Mouse (Mus musculus) CH12.LX (cell line): ENCODE data around the gene Wfdc3. TPM values are rescaled to one million over a fixed set of nuclear protein-coding genes. Genes with fewer than 3 reads are reported as not detected.

Experiments used
- DNase-seq: peaks from one replicate; pipeline ENCODE4 v3.0.0-alpha.2; 2013; ENCODE audit errors: extremely low read depth
- H3K27ac ChIP-seq: 2 replicates; pipeline ENCODE4 v1.5.1; 2012; ENCODE audit warnings: low read depth, mild to moderate bottlenecking, control low read depth, moderate library complexity; ENCODE audit not compliant: insufficient read depth
- H3K27me3 ChIP-seq: replicated peaks from 2 replicates; pipeline ENCODE3; 2012; ENCODE audit warnings: inconsistent platforms
- H3K36me3 ChIP-seq, 2 experiments: replicated peaks in 1 of 2; 2 replicates each; pipeline versions ENCODE3 to v1.6.1; 2012; ENCODE audit warnings: inconsistent platforms in 1 of 2, low read length in 1 of 2, mild to moderate bottlenecking in 1 of 2, mixed read lengths in 1 of 2, moderate library complexity in 1 of 2; ENCODE audit not compliant: control insufficient read depth in 1 of 2, insufficient read depth in 1 of 2
- H3K4me1 ChIP-seq, 2 experiments: 2 replicates each; pipeline ENCODE4 v1.6.1; 2012; ENCODE audit warnings: inconsistent platforms in 1 of 2, moderate library complexity in 1 of 2; ENCODE audit not compliant: insufficient read depth in 2 of 2, control insufficient read depth in 1 of 2
- H3K4me2 ChIP-seq: 2 replicates; pipeline ENCODE4 v1.6.1; 2012; ENCODE audit warnings: low read depth, mild to moderate bottlenecking, control low read depth; ENCODE audit not compliant: poor library complexity, insufficient read depth, severe bottlenecking
- H3K4me3 ChIP-seq, 3 experiments: fragments of 150-350 bp in 1 of 3; sonication (generic) in 1 of 3; replicated peaks in 1 of 3; 2 replicates each; pipeline versions ENCODE3 to v1.5.1; 2011 to 2012; ENCODE audit warnings: low read depth in 2 of 3, low read length in 2 of 3, mild to moderate bottlenecking in 2 of 3, moderate library complexity in 2 of 3, control low read depth in 1 of 3, improper control_type of control experiment in 1 of 3, inconsistent platforms in 1 of 3, mixed read lengths in 1 of 3; ENCODE audit not compliant: poor library complexity in 1 of 3
- H3K79me2 ChIP-seq: replicated peaks from 2 replicates; pipeline ENCODE4 v1.6.1; 2012; ENCODE audit warnings: mild to moderate bottlenecking, moderate library complexity; ENCODE audit not compliant: control insufficient read depth, poor library complexity, insufficient read depth, severe bottlenecking; ENCODE audit errors: extremely low read depth
- H3K9ac ChIP-seq: 2 replicates; pipeline ENCODE4 v1.6.1; 2012; ENCODE audit warnings: low read depth, mild to moderate bottlenecking, control low read depth, moderate library complexity; ENCODE audit not compliant: insufficient read depth
- H3K9me3 ChIP-seq: replicated peaks from 2 replicates; pipeline ENCODE3; 2012; ENCODE audit warnings: low read length, inconsistent platforms, mixed read lengths
- CHD1 ChIP-seq: IDR thresholded peaks from 2 replicates; pipeline ENCODE4 v1.6.1; 2012; ENCODE audit warnings: low read depth, low read length, improper control_type of control experiment, inconsistent platforms
- CHD2 ChIP-seq: IDR thresholded peaks from 2 replicates; pipeline ENCODE4 v1.6.1; 2011; ENCODE audit warnings: low read length, improper control_type of control experiment
- IRF4 ChIP-seq: IDR thresholded peaks from 2 replicates; pipeline ENCODE4 v1.6.1; 2014; ENCODE audit warnings: low read depth, mild to moderate bottlenecking, inconsistent platforms, low read length, improper control_type of control experiment
- JUN ChIP-seq: IDR thresholded peaks from 2 replicates; pipeline ENCODE4 v1.6.1; 2011; ENCODE audit warnings: low read depth, mild to moderate bottlenecking, low read length, improper control_type of control experiment, moderate library complexity; ENCODE audit not compliant: insufficient read depth
- JUND ChIP-seq: conservative IDR thresholded peaks from 2 replicates; pipeline ENCODE4 v1.6.1; 2011; ENCODE audit warnings: low read depth, low read length, improper control_type of control experiment
- MXI1 ChIP-seq: IDR thresholded peaks from 2 replicates; pipeline ENCODE4 v1.6.1; 2011; ENCODE audit warnings: mild to moderate bottlenecking, low read depth, low read length, improper control_type of control experiment
- POLR2AphosphoS2 ChIP-seq: IDR thresholded peaks from 2 replicates; pipeline ENCODE4 v1.6.1; 2011; ENCODE audit warnings: low read depth, low read length, improper control_type of control experiment
- UBTF ChIP-seq: IDR thresholded peaks from 2 replicates; pipeline ENCODE4 v1.6.1; 2012; ENCODE audit warnings: low read depth, mild to moderate bottlenecking, inconsistent platforms, low read length, improper control_type of control experiment, moderate library complexity
- USF1 ChIP-seq: IDR thresholded peaks from 2 replicates; pipeline ENCODE4 v1.6.1; 2014; ENCODE audit warnings: low read depth, mild to moderate bottlenecking, inconsistent platforms, low read length, improper control_type of control experiment
- ZMIZ1 ChIP-seq: IDR thresholded peaks from 2 replicates; pipeline ENCODE4 v1.6.1; 2012; ENCODE audit warnings: low read depth, mild to moderate bottlenecking, inconsistent platforms, low read length, improper control_type of control experiment
- dilution Hi-C: fragments of 300-500 bp; cut with MboI; formaldehyde crosslinking; loops from 2 replicates; pipeline ENCODE4 v1.14.3; 2020; ENCODE audit warnings: low sequenced_read_pairs; ENCODE audit not compliant: extremely low pct_unique_long_range_greater_than_20kb, extremely low pct_ligation_motif_present
- in situ Hi-C: fragments of 300-500 bp; cut with MboI; formaldehyde crosslinking; loops from 3 replicates; pipeline ENCODE4 v1.14.3; 2019; ENCODE audit warnings: low sequenced_read_pairs, low pct_ligation_motif_present, low pct_unique_long_range_greater_than_20kb, mixed read lengths
- polyA plus RNA-seq: library from polyadenylated mRNA; unstranded; fragments of >175 nt; gene quantifications from 2 replicates; pipeline ENCODE4 v1.2.1, GENCODE M21; 2012; ENCODE audit warnings: low read depth; ENCODE audit not compliant: insufficient read length
- total RNA-seq, 2 experiments: library from RNA; depleted of rRNA; stranded (reverse); fragments of 300-350 nt in 1 of 2; fragments of >200 nt in 1 of 2; gene quantifications; 2 replicates each; pipeline ENCODE4 v1.2.3; 2012 to 2014

Wfdc3 gene
- total and polyA plus RNA-seq, 3 experiments = 0.21 TPM; not detected in 2

- no peak overlapping the region for H3K4me2 ChIP-seq
- dilution Hi-C loops (no loop called here), in situ Hi-C loops (no loop called here)
- H3K4me3 ChIP-seq = no peak overlapping the region
- H3K36me3 ChIP-seq = peaks cover 74 to 97% of the 10 kb centered on the region in 2 experiments
- H3K9me3 ChIP-seq = no peaks in the 10 kb centered on the region
- H3K27me3 ChIP-seq = no peaks in the 10 kb centered on the region
- no peak overlapping the region for H3K27ac ChIP-seq
- no peak for TF ChIP-seq UBTF
- H3K79me2 ChIP-seq = 0 out of 2 replicates have a peak, but pooled peaks cover 3% of the 10 kb centered on the region
- no peak overlapping the region for H3K9ac ChIP-seq
- no peak for DNase-seq
- no peaks in the 10 kb centered on the region for H3K4me1 ChIP-seq
These were observed 9.1 kb upstream of the Wfdc3 start for GRCm38 (mm10) chr2:164754800-164755199.

GRCm38 (mm10) chr2:164754105-164754504 lies 8.4 kb upstream of the Wfdc3 start:
- Histone ChIP-seq H3K4me1 (no peaks in the 10 kb centered on the region), H3K27ac (no peak overlapping the region), H3K27me3 (no peaks in the 10 kb centered on the region), H3K36me3 (peaks cover 68 to 96% of the 10 kb centered on the region in 2 experiments), H3K9me3 (no peaks in the 10 kb centered on the region), H3K79me2 (0 out of 2 replicates have a peak, but pooled peaks cover 3% of the 10 kb centered on the region), H3K9ac (no peak overlapping the region), H3K4me3 (no peak overlapping the region), H3K4me2 (no peak overlapping the region)
- dilution Hi-C loops = no loop called here
- in situ Hi-C loops = no loop called here
- TF ChIP-seq JUN = no peak
- no peak for TF ChIP-seq JUND
- TF ChIP-seq ZMIZ1 = no peak
- TF ChIP-seq MXI1 = no peak
- no peak for DNase-seq

- H3K27ac ChIP-seq = no peak overlapping the region
- no peak overlapping the region for H3K4me3 ChIP-seq
- H3K4me2 ChIP-seq = no peak overlapping the region
- H3K9me3 ChIP-seq = no peaks in the 10 kb centered on the region
- no peak overlapping the region for H3K9ac ChIP-seq
- H3K4me1 ChIP-seq = peaks cover 1 to 2% of the 10 kb centered on the region in 2 experiments; a peak in 2 of 4 replicates
- no peak for DNase-seq
- in situ Hi-C loops (no loop called here), dilution Hi-C loops (no loop called here)
- H3K27me3 ChIP-seq = no peaks in the 10 kb centered on the region
- no peak for TF ChIP-seq CHD2
- no peak for TF ChIP-seq POLR2AphosphoS2
- TF ChIP-seq USF1 = no peak
- no peak for TF ChIP-seq IRF4
- TF ChIP-seq CHD1 = no peak
- peaks cover 3% of the 10 kb centered on the region; the same call in 1 of the 2 replicates for H3K79me2 ChIP-seq
- H3K36me3 ChIP-seq = peaks cover 63 to 96% of the 10 kb centered on the region in 2 experiments
These were observed 6.7 kb upstream of the Wfdc3 start for GRCm38 (mm10) chr2:164752454-164752853.
